Mouse (Mus musculus) urinary bladder, postnatal 36 days (tissue): ENCODE data around the gene Pecr.
"Not testable (repeated sequence)": the region's sequence is repeated elsewhere in the genome, so short reads cannot be mapped to it uniquely, and the experiment has no call there.

Experiments used
- DNase-seq, 2 experiments: peaks; one replicate each; pipeline ENCODE4 v3.0.0; 2022; ENCODE audit warnings: low spot score in 2 of 2, mixed read lengths in 1 of 2

Gene Pecr

GRCm38 (mm10) chr1:72288527-72289150 lies 4.5 kb upstream of the Pecr start:
- no peak for DNase-seq

GRCm38 (mm10) chr1:72287893-72288292 lies 3.8 kb upstream of the Pecr start:
- DNase-seq: no peak

- DNase-seq: no peak
Observed at GRCm38 (mm10) chr1:72286904-72287303, 2.8 kb upstream of the Pecr start.

GRCm38 (mm10) chr1:72284539-72284938 lies 425 bp upstream of the Pecr start:
- DNase-seq: no peak

- no peak for DNase-seq
Observed at GRCm38 (mm10) chr1:72282604-72283003, 1.5 kb downstream of the Pecr start.

GRCm38 (mm10) chr1:72278085-72278484 lies 6.0 kb downstream of the Pecr start:
- peak in 1 of 2 experiments; percentile 23 for DNase-seq

GRCm38 (mm10) chr1:72263099-72263498 lies 21.0 kb downstream of the Pecr start:
- DNase-seq: no peak

GRCm38 (mm10) chr1:72256381-72257256 lies 27.5 kb downstream of the Pecr start:
- no peak for DNase-seq

- no peak for DNase-seq
Observed at GRCm38 (mm10) chr1:72255854-72256175, 28.3 kb downstream of the Pecr start.

- DNase-seq: peak in 1 of 2 experiments; percentile 47
Observed at GRCm38 (mm10) chr1:72255062-72255853, 28.9 kb downstream of the Pecr start.

GRCm38 (mm10) chr1:72254545-72255061 lies 29.5 kb downstream of the Pecr start:
- DNase-seq: peak; percentile 85 to 87

GRCm38 (mm10) chr1:72253881-72254491 lies 30.1 kb downstream of the Pecr start:
- DNase-seq: peak in 1 of 2 experiments; percentile 3

- DNase-seq: no peak
Observed at GRCm38 (mm10) chr1:72251806-72252205, 32.3 kb downstream of the Pecr start.

- DNase-seq: not testable (repeated sequence)
Observed at GRCm38 (mm10) chr1:72248226-72248737, 35.8 kb downstream of the Pecr start.

- no peak for DNase-seq
Observed at GRCm38 (mm10) chr1:72244317-72245036, 39.6 kb downstream of the Pecr start.

- peak; percentile 94 to 96 for DNase-seq
Observed at GRCm38 (mm10) chr1:72243656-72244316, 40.3 kb downstream of the Pecr start.

- DNase-seq: no peak
Observed at GRCm38 (mm10) chr1:72242581-72243143, 41.5 kb downstream of the Pecr start.

GRCm38 (mm10) chr1:72239113-72239512 lies 45.0 kb downstream of the Pecr start:
- DNase-seq: not testable (repeated sequence)

GRCm38 (mm10) chr1:72238016-72238580 lies 46.0 kb downstream of the Pecr start:
- no peak for DNase-seq
